Comparison of ENCODE assay signal across 18 mouse cellular contexts in the genomic region with DNA sequence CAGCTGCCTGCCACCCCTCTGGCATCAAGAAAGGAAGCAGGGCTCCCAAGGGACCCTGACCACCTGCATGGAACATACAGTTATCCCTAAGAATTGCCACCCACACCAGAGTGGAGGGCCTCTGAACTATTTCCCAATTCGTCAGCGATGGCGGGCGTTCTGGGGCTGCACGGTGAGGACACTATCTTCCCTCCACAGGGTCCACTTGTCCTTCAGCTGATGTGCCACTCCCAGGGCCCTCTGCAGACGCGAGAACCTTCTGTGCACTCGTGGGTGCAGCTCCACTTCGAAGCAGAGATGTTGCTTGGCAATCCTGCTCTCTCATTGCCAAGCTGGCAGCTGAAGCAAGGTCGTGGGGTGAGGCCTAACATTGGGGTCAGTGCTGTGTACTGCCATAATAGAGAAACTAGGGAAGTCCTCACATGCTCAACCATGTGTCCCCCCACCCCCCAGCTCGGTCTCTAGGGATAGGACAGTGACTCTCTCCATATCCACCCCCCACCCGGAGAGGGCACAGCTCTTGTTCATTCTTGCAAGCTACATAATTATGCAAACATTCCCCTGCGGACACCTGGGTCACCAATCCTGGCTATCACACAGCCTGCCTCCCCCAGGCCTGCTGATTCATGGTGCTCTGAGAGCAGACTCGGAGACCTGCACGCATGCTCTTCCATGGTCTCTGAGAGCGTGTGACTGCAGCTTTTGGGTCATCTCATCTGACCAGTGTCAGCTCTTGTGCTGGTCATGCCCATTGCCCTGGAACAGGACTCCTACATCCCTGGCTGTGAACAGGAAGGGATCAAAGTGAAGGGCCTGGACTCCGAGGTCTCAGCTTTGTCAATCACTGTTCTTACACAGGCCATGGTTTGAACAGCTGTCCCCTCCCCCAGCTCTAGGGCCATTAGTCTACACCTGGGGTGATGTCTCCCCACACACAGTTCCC. TPM values are rescaled to one million over a fixed set of nuclear protein-coding genes. Genes with fewer than 3 reads are reported as not detected.
DNase-seq lines count a peak whose midpoint lies in the region; TF ChIP-seq lines count a peak whose summit lies in the region.
"Had no signal": no experiment of that assay in that cellular context is flagged by ENCODE, and none has a peak within 500 bp of the region (broad histone marks: within the 10 kb centered on the region; RNA-seq: fewer than 3 reads in every experiment).

No protein-coding gene starts in this region.

- 77% methylated on average over 17 of the region's 17 CpGs for WGBS in heart, embryonic 10.5 days
- 65% methylated on average over 17 of the region's 17 CpGs for WGBS in bone marrow, adult 2 months

- TF ChIP-seq POLR2A in bone marrow, adult 2 months (IDR thresholded peaks at IDR 0.05; ENCODE audit: borderline replicate concordance, control insufficient read depth, low read depth, low read length), result no peak

- no peak overlapping the region for H3K27ac ChIP-seq in heart, embryonic 10.5 days
- H3K27ac ChIP-seq in layer of hippocampus, adult 2 months, result peak overlapping the region; percentile 88
- H3K27ac ChIP-seq in bone marrow, adult 2 months (ENCODE audit: control insufficient read depth, insufficient read depth, low read depth, low read length, poor library complexity), result peak overlapping the region; percentile 21; the same call in 1 of the 2 replicates
- H3K27ac ChIP-seq: embryonic facial prominence, embryonic 13.5 days; midbrain, embryonic 10.5 days; neural tube, embryonic 12.5 days; stomach, embryonic 15.5 days had no signal

- no peak for TF ChIP-seq CTCF in layer of hippocampus, adult 2 months (conservative IDR thresholded peaks at IDR 0.05)
- no peak for TF ChIP-seq CTCF in bone marrow, adult 2 months (IDR thresholded peaks at IDR 0.05; ENCODE audit: control insufficient read depth, insufficient read depth, low read length)

- no peaks in the 10 kb centered on the region for H3K9me3 ChIP-seq in heart, embryonic 10.5 days
- H3K9me3 ChIP-seq: embryonic facial prominence, embryonic 13.5 days; heart, embryonic 12.5 days; midbrain, embryonic 10.5 days; neural tube, embryonic 12.5 days; stomach, embryonic 15.5 days had no signal

- H3K4me3 ChIP-seq in heart, embryonic 10.5 days, result no peak overlapping the region
- no peak overlapping the region for H3K4me3 ChIP-seq in layer of hippocampus, adult 2 months
- H3K4me3 ChIP-seq in bone marrow, adult 2 months (replicated peaks; ENCODE audit: control insufficient read depth, low read depth, low read length), result no peak overlapping the region
- H3K4me3 ChIP-seq: embryonic facial prominence, embryonic 13.5 days; heart, embryonic 12.5 days; midbrain, embryonic 10.5 days; neural tube, embryonic 12.5 days; stomach, embryonic 15.5 days had no signal

- peak; percentile 52 for DNase-seq in adrenal gland, postnatal 14 days
- no peak for DNase-seq in adrenal gland, adult 8-10 months
- DNase-seq in heart, adult 11 months, result peak; percentile 79
- no peak for DNase-seq in heart, embryonic 10.5 days (ENCODE audit: low spot score)
- no peak for DNase-seq in layer of hippocampus, adult 2 months (ENCODE audit: low spot score in 2 of 2)
- no peak for DNase-seq in layer of hippocampus, adult 9-11 months
- DNase-seq in c-Kit-positive CD71-positive TER-119-positive erythroid progenitor cells, embryonic 14.5 days (ENCODE audit: low spot score), result no peak
- DNase-seq: heart, postnatal 36 days; kidney, postnatal 10 days; lung, adult 2 months; lung, postnatal 4 days; spleen, adult 18-20 months had no signal

- H3K36me3 ChIP-seq in heart, embryonic 10.5 days, result no peaks in the 10 kb centered on the region
- H3K36me3 ChIP-seq: embryonic facial prominence, embryonic 13.5 days; heart, embryonic 12.5 days; midbrain, embryonic 10.5 days; neural tube, embryonic 12.5 days; stomach, embryonic 15.5 days had no signal

- peaks cover 24% of the 10 kb centered on the region for H3K27me3 ChIP-seq in heart, embryonic 10.5 days (ENCODE audit: insufficient read depth, poor library complexity, severe bottlenecking)
- H3K27me3 ChIP-seq: embryonic facial prominence, embryonic 13.5 days; neural tube, embryonic 12.5 days; stomach, embryonic 15.5 days had no signal

- H3K4me1 ChIP-seq in heart, embryonic 10.5 days, result no peaks in the 10 kb centered on the region
- peaks cover 8% of the 10 kb centered on the region for H3K4me1 ChIP-seq in bone marrow, adult 2 months (ENCODE audit: control insufficient read depth, insufficient read depth, low read length)
- H3K4me1 ChIP-seq: embryonic facial prominence, embryonic 13.5 days; heart, embryonic 12.5 days; neural tube, embryonic 12.5 days; stomach, embryonic 15.5 days had no signal

RNA-seq across cellular contexts. Expression of a gene that starts 45.0 kb away (rescaled TPM):
- total RNA-seq in adrenal gland, postnatal 14 days (2021), result 14.8 and 16.8 TPM in 2 replicates
- total RNA-seq in adrenal gland, adult 8-10 months (2022), result 10 to 100 TPM; 13.2 to 25.8 (median 20.0) TPM
- 1.8 and 2.3 TPM in 2 replicates for polyA plus RNA-seq in heart, embryonic 10.5 days (2016; fragmentation: Nextera tagmentation; extraction: Ambion mirVana)
- total RNA-seq in layer of hippocampus, adult 2 months (2021), result 1,000 to 10,000 TPM; 1,149 to 1,215 TPM
- 1.4 and 5.1 TPM in 2 replicates for polyA plus RNA-seq in bone marrow, adult 2 months (2011; ENCODE audit: insufficient read depth, insufficient read length, low replicate concordance, missing spikeins)

Comparison
In these comparisons a context has a peak if more than half of its experiments do, and no peak if none do; other contexts are left out.
1. DNase-seq: peak in adrenal gland, postnatal 14 days (single experiment) and heart, adult 11 months (single experiment); none in adrenal gland, adult 8-10 months (single experiment), heart, embryonic 10.5 days (single experiment), layer of hippocampus, adult 2 months (0 of 2), layer of hippocampus, adult 9-11 months (single experiment) and c-Kit-positive CD71-positive TER-119-positive erythroid progenitor cells, embryonic 14.5 days (single experiment).
2. RNA of a gene that starts 45.0 kb away (total RNA-seq): 1,149 to 1,215 TPM in layer of hippocampus, adult 2 months; 13.2 to 25.8 TPM in adrenal gland, adult 8-10 months and 14.8 to 16.8 TPM in adrenal gland, postnatal 14 days; every median in the first group is over 10 times any median in the second.